8 mouse cellular contexts compared by ENCODE assay signal in the genomic region with DNA sequence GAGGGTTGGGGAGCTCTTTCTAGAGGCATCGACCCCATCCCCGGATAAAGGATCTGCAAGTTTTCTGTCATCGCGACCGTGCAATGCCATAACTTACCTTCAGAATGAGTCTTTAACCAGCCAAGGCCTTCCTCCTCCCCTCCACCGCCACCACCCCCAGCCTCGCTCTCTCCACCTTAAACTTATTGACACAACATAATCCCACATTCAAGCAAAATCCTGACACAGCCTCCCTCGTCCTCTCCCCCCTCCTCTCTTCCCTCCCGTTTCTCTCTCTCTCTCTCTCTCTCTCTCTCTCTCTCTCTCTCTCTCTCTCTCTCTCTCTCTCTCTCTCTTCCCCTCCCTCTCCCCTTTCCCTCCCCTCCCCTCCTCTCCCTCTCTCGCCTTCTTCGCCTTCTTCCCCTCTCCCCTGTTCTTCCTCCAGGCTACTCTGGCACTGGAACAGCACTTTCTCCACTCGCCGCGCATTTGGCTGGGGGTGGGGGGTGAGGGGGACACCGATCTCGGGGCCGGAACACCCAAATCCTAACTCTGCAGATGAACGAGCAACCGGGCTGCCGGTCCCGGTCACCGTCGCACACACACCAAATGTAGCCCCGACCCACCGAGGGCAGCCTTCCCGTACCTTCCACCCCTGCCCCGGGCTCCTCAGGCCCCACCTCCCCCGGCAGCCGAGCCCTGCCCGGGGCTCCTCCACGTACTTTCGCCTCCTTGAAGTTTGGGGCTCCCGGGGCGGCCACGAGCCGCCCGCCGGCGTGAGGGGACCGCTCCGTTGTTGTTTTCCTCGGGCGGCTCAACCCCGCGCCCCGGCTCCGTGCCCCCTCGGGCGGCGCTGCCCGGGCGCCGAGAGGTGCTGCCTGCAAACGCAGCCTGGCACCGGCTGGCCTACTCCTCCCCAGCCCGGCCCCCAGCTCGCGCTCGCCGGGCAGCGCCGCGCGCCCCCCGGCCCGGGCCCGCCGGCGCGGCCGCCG. TPM values are rescaled to one million over a fixed set of nuclear protein-coding genes. Genes with fewer than 3 reads are reported as not detected.
A peak's percentile ranks its signal among the peaks of the same experiment; 100 is the strongest.
DNase-seq lines count a peak whose midpoint lies in the region; ATAC-seq lines count a peak whose summit lies in the region.

No protein-coding gene starts in this region.

- H3K27ac ChIP-seq in forebrain, embryonic 16.5 days (ENCODE audit: low read length) = peak overlapping the region; percentile 98

- ATAC-seq in forebrain, embryonic 16.5 days = peak; percentile 59

- H3K4me2 ChIP-seq in forebrain, embryonic 16.5 days (ENCODE audit: low read length) = peak overlapping the region; percentile 82

- peak overlapping the region; percentile 87 for H3K9ac ChIP-seq in forebrain, embryonic 16.5 days (replicated peaks; ENCODE audit: low read depth, low read length)

- no peaks in the 10 kb centered on the region for H3K9me3 ChIP-seq in forebrain, embryonic 16.5 days (ENCODE audit: control insufficient read depth, low read length)

- H3K4me1 ChIP-seq in forebrain, embryonic 16.5 days (replicated peaks; ENCODE audit: control insufficient read depth, insufficient read depth, low read length) = peaks cover 7% of the 10 kb centered on the region

- no peaks in the 10 kb centered on the region for H3K27me3 ChIP-seq in forebrain, embryonic 16.5 days (replicated peaks; ENCODE audit: control insufficient read depth, insufficient read depth, low read length)

- WGBS in forebrain, embryonic 16.5 days = under 1% methylated on average over 69 of the region's 72 CpGs

- H3K4me3 ChIP-seq in forebrain, embryonic 16.5 days (replicated peaks; ENCODE audit: low read length) = peak overlapping the region; percentile 93

- H3K36me3 ChIP-seq in forebrain, embryonic 16.5 days (ENCODE audit: control insufficient read depth, insufficient read depth) = no peaks in the 10 kb centered on the region

- DNase-seq in MEL-GATA-1-ER (ENCODE audit: extremely low read depth, low read depth) = peak; percentile 36
- DNase-seq in cerebellum, adult 11 months = peak; percentile 45
- DNase-seq in heart, postnatal 4 days = peak; percentile 55
- DNase-seq in layer of hippocampus, postnatal 25 days (ENCODE audit: extremely low spot score in 1 of 2, low spot score in 1 of 2) = peak; percentile 20 to 34
- DNase-seq in lung, postnatal 25 days (ENCODE audit: low spot score) = peak; percentile 12
- peak; percentile 64 for DNase-seq in retina, embryonic 14.5 days (ENCODE audit: low spot score)
- DNase-seq in thymus, postnatal 36 days = peak; percentile 66 to 67

RNA-seq across cellular contexts. Expression of a gene that starts 0.9 kb away (rescaled TPM):
- polyA plus RNA-seq in forebrain, embryonic 16.5 days (2015; fragmentation: Nextera tagmentation; extraction: Ambion mirVana) = 27.4 and 30.2 TPM in 2 replicates
- total RNA-seq in heart, postnatal 4 days (2021) = 10 to 100 TPM; 20.0 to 20.6 TPM
- 10 to 100 TPM; 20.9 to 21.3 TPM for total RNA-seq in layer of hippocampus, postnatal 25 days (2021)

Comparison
In these comparisons a context has a peak if more than half of its experiments do, and no peak if none do; other contexts are left out.
1. Peak in every context shown above with its lines: DNase-seq, ATAC-seq, H3K4me3 ChIP-seq and H3K27ac ChIP-seq.
2. DNase-seq: peak in every context shown above with its lines; median percentile 66 in thymus, postnatal 36 days; 64 in retina, embryonic 14.5 days; 55 in heart, postnatal 4 days; 45 in cerebellum, adult 11 months; 36 in MEL-GATA-1-ER; 27 in layer of hippocampus, postnatal 25 days; 12 in lung, postnatal 25 days.